Mouse (Mus musculus): ENCODE data around the gene Kcna7.

The Kcna7 gene

GRCm38 (mm10) chr7:45420615-45420919 is 15.1 kb downstream of the Kcna7 start, which contains the start of gene Lhb:
TSS of gene Lhb (plus strand) at chr7:45420820.
- DNase-seq (ENCODE audit: low spot score in 2 of 2), result no peak

- no peak for DNase-seq (ENCODE audit: low spot score in 2 of 2)
These were observed 15.7 kb downstream of the Kcna7 start for GRCm38 (mm10) chr7:45421194-45421593.

GRCm38 (mm10) chr7:45426556-45426955 is 21.1 kb downstream of the Kcna7 start:
- DNase-seq (ENCODE audit: low spot score in 2 of 2), result no peak

GRCm38 (mm10) chr7:45433835-45434202 is 28.4 kb downstream of the Kcna7 start:
- no peak for DNase-seq (ENCODE audit: low spot score in 2 of 2)

DNA sequence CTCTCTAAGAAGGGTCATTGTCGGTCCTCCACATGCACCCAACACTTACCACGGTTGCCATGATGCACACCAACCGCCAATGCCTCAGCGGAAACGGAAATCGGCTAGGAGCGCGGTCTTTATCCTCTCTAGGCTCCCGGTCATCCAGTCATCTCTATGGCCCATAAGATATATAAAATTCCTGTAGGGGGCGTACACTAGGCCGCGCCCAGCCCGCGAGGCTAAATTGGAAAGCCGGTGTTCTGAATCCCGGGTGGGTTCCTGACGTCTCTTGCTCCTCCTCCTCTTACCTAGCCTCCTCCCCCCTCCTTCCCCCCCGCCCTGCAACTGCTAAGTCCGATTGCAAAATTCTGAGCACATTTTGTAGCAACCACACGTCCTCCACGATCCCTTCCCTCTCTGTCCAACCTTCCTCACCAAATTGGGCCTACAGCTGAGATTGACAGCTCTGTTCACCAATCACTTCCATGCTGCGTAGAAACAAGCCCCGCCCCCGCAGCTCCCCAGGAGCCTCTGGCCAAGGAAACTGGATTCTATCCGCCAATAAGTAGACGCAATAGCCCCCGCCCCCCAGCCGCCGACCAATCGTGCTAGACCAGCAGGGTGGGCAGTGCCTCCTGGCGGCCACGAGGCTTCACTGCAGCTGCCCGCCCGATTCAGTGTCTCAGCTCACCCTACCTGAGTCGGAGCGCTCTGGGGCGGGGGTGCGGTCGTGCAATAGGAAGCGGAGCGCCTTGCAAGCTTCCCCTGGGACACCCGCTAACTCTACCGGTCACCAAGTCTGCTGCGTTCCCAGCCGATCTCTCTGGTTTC is 29.0 kb downstream of the Kcna7 start, which contains the start of gene Gys1:
Gene Gys1, plus strand, starts transcription at position 642 of the 813 bp plus-strand sequence.
- DNase-seq (ENCODE audit: low spot score in 2 of 2), result peak; percentile 100

DNA sequence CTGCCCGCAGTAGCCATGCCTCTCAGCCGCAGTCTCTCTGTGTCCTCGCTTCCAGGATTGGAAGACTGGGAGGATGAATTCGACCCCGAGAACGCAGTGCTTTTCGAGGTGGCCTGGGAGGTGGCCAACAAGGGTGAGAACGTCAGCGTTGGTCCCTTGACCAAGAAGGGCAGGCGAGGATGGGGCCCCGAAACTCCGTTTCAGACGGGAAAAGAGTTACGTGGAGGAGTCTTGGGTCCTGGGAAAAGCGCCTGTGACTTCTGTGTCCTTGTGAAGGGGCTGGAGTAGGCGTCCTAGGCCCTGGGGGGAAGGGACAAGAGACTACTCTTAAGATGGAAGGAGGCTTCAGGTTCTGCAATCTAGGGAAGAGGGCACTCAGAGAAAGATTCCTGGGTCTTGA is 29.6 kb downstream of the Kcna7 start:
- DNase-seq (ENCODE audit: low spot score in 2 of 2), result no peak

DNA sequence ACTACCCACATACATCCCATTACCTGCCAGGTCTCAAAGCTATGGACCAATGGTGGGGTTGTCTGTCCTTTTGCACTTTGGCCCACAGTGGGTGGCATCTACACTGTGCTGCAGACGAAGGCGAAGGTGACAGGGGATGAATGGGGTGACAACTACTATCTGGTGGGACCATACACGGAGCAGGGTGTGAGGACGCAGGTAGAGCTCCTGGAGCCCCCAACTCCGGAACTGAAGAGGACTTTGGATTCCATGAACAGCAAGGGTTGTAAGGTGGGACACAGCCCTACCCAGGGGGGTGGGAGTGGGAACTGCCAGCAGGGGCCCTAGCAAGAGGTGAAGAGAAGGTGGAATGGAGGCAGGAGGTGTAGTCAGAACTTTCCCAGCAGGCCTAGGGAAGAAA is 31.0 kb downstream of the Kcna7 start:
- DNase-seq (ENCODE audit: low spot score in 2 of 2), result no peak

DNA sequence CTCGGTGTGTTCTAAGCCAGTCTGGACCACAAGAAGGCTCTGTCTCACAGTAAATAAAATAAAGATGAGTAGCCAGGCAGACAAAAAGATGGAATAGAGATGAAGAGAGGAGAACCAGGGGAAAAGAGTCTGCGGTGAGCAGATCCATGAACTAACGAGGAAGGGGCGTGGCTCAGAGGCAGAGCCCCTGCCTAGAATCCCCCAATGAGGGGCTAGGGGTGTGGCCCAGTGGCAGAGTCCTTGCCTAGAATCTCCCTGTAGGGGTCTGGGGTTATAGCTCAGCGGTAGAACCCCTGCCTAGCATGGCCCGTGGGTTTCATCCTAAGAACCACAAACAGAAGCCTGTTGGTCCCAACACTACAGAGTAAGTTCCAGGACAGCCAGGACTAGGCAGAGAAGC is 31.6 kb downstream of the Kcna7 start:
- no peak for DNase-seq (ENCODE audit: low spot score in 2 of 2)

- no peak for DNase-seq (ENCODE audit: low spot score in 2 of 2)
These were observed 32.2 kb downstream of the Kcna7 start, which contains the start of gene Ruvbl2 for GRCm38 (mm10) chr7:45437521-45438276. TSS of gene Ruvbl2 (minus strand) at chr7:45438096.

DNA sequence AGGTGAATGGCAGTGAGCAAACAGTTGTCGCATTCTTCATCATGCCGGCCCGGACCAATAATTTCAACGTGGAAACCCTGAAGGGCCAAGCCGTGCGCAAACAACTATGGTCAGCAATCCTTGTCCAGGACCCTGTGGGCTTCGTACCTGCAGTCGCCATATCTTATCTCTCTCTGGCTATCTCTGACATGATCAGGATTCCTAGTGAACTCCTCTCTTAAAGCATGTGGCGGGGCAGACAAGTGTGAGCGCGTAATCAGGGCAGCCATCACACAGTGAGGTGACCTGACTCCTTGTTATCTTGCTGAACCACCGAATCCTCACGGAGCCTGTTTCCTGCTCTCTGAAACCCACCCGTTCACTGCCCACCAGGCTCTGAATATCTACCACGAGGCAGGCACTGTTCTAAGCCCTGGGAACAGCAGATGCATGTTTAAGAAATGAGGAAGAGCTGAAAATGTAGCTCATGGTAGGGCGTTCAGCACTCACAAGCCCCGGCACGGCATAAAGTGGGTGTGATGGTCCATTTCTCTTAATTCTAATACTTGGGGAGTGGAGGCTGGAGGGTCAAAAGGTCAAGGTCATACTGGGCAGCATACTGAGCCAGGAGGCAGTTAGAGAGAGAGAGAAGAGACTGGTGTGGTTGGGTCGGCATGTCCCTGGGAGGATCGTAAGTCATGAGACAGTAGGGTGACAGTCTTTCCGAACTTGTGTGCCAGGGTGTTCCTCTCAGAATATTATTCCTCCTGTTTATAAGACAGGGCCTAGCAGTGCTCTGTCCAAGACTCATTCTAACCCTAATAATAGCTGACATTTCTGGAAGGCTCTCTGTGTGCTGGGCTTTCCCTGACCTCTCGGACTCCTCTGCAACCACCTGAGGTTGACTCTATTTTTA is 38.3 kb downstream of the Kcna7 start:
- no peak for DNase-seq (ENCODE audit: low spot score in 2 of 2)

DNA sequence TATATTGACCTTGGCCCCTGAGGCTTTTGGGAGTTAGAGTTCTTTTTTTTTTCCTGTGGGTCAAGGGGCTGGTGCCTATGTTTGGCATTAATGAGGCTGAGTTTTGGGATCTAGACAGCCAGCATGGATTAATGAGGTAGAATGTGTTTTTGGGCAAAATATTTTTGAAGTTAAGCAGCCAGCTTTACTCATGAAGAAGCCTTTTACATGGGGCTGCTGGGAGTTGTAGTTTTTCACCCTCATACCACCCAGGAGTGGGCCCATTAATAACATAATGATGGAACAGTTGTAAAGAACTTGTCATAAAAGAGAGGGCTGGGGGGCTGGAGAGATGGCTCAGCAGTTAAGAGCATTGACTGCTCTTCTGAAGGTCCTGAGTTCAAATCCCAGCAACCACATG is 41.1 kb downstream of the Kcna7 start:
- no peak for DNase-seq (ENCODE audit: low spot score in 2 of 2)

DNA sequence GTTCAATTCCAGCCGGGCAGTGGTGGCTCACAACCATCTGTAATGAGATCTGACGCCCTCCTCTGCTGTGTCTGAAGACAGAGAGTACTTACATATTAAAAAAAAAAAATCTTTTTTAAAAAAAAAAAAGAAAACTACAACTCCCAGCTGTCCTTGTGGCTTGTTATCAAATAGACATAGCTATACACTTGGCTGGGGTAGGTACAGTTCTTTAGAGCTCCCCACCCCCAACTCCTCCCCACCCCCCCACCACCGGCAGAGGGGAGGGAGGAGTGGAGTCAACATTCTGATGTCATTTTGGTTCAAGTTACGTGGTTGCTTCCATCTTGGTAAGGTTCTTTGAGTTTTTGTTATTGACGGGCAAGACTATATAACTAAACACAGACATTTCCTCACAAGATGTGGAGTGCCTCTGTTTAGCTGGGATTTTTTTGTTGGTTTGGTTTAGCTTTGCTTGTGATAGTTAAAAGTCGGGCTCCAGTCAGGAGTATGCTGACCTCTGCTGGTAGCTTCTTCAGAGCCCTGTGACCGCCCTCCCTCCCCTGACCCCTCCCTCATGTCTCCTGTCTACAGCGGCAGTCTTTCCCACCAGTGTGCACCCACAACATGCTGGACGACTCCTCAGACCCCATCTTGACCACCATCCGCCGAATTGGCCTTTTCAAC is 42.0 kb downstream of the Kcna7 start:
- no peak for DNase-seq (ENCODE audit: low spot score in 2 of 2)

GRCm38 (mm10) chr7:45449974-45450373 is 44.5 kb downstream of the Kcna7 start:
- DNase-seq (ENCODE audit: low spot score in 2 of 2), result no peak

- peak; percentile 79 for DNase-seq (ENCODE audit: low spot score in 2 of 2)
These were observed 46.0 kb downstream of the Kcna7 start for GRCm38 (mm10) chr7:45451344-45451982.

GRCm38 (mm10) chr7:45454971-45455370 is 49.5 kb downstream of the Kcna7 start:
- no peak for DNase-seq (ENCODE audit: low spot score in 2 of 2)

GRCm38 (mm10) chr7:45455932-45456696 is 50.7 kb downstream of the Kcna7 start:
- no peak for DNase-seq (ENCODE audit: low spot score in 2 of 2)

- no peak for DNase-seq (ENCODE audit: low spot score in 2 of 2)
These were observed 51.3 kb downstream of the Kcna7 start for GRCm38 (mm10) chr7:45456721-45457203.

GRCm38 (mm10) chr7:45457204-45458060 is 52.0 kb downstream of the Kcna7 start:
- DNase-seq (ENCODE audit: low spot score in 2 of 2), result peak; percentile 62 to 69
